Mouse (Mus musculus): ENCODE measurements at regions not wholly inside any gene's neighbourhood (a gene's known extent, or its start where the extent isn't known, plus 50 kb on each side); places are given as distances from the start of the nearest gene placed in this dataset.

- DNase-seq: no peak
Measured at GRCm38 (mm10) chr2:108584799-108585198, 695.7 kb upstream of the Kif18a start.

- DNase-seq: no peak
Measured at GRCm38 (mm10) chr2:108593555-108593954, 687.0 kb upstream of the Kif18a start.

- no peak for DNase-seq
Measured at GRCm38 (mm10) chr2:108600346-108600745, 680.2 kb upstream of the Kif18a start.

- DNase-seq: no peak
Measured at GRCm38 (mm10) chr2:108619580-108619979, 661.0 kb upstream of the Kif18a start.

- DNase-seq: no peak
Measured at GRCm38 (mm10) chr2:108622367-108623162, 658.0 kb upstream of the Kif18a start.

- DNase-seq: no peak
Measured at GRCm38 (mm10) chr2:108635644-108636043, 644.9 kb upstream of the Kif18a start.

GRCm38 (mm10) chr2:108660697-108661388 lies 619.7 kb upstream of the Kif18a start:
- DNase-seq: no peak

- no peak for DNase-seq
Measured at GRCm38 (mm10) chr2:108677777-108678380, 602.7 kb upstream of the Kif18a start.

- DNase-seq: no peak
Measured at GRCm38 (mm10) chr2:108681574-108681973, 599.0 kb upstream of the Kif18a start.

GRCm38 (mm10) chr2:108686019-108686743 lies 594.4 kb upstream of the Kif18a start:
- DNase-seq: no peak

GRCm38 (mm10) chr2:108690091-108690490 lies 590.4 kb upstream of the Kif18a start:
- DNase-seq: no peak

- DNase-seq: no peak
Measured at GRCm38 (mm10) chr2:108691156-108692007, 589.2 kb upstream of the Kif18a start.

GRCm38 (mm10) chr2:108701308-108701707 lies 579.2 kb upstream of the Kif18a start:
- DNase-seq: no peak

- no peak for DNase-seq
Measured at GRCm38 (mm10) chr2:108707856-108708855, 572.4 kb upstream of the Kif18a start.

- no peak for DNase-seq
Measured at GRCm38 (mm10) chr2:108742079-108742478, 538.5 kb upstream of the Kif18a start.

- DNase-seq: no peak
Measured at GRCm38 (mm10) chr2:108743511-108743910, 537.0 kb upstream of the Kif18a start.

- no peak for DNase-seq
Measured at GRCm38 (mm10) chr2:108744797-108745196, 535.7 kb upstream of the Kif18a start.

- no peak for DNase-seq
Measured at GRCm38 (mm10) chr2:108753494-108754225, 526.9 kb upstream of the Kif18a start.

- DNase-seq: no peak
Measured at GRCm38 (mm10) chr2:108755821-108756220, 524.7 kb upstream of the Kif18a start.

GRCm38 (mm10) chr2:108756251-108756650 lies 524.3 kb upstream of the Kif18a start:
- no peak for DNase-seq
